Mouse (Mus musculus) CH12.LX (cell line): ENCODE measurements at regions not wholly inside any gene's neighbourhood (a gene's known extent, or its start where the extent isn't known, plus 50 kb on each side); places are given as distances from the start of the nearest gene placed in this dataset.

Source experiments
- DNase-seq: peaks from one replicate; pipeline ENCODE4 v3.0.0-alpha.2; 2013; ENCODE audit errors: extremely low read depth
- H3K27ac ChIP-seq: 2 replicates; pipeline ENCODE4 v1.5.1; 2012; ENCODE audit warnings: low read depth, mild to moderate bottlenecking, control low read depth, moderate library complexity; ENCODE audit not compliant: insufficient read depth
- H3K27me3 ChIP-seq: replicated peaks from 2 replicates; pipeline ENCODE3; 2012; ENCODE audit warnings: inconsistent platforms
- H3K36me3 ChIP-seq, 2 experiments: replicated peaks in 1 of 2; 2 replicates each; pipeline versions ENCODE3 to v1.6.1; 2012; ENCODE audit warnings: inconsistent platforms in 1 of 2, low read length in 1 of 2, mild to moderate bottlenecking in 1 of 2, mixed read lengths in 1 of 2, moderate library complexity in 1 of 2; ENCODE audit not compliant: control insufficient read depth in 1 of 2, insufficient read depth in 1 of 2
- H3K4me1 ChIP-seq, 2 experiments: 2 replicates each; pipeline ENCODE4 v1.6.1; 2012; ENCODE audit warnings: inconsistent platforms in 1 of 2, moderate library complexity in 1 of 2; ENCODE audit not compliant: insufficient read depth in 2 of 2, control insufficient read depth in 1 of 2
- H3K4me2 ChIP-seq: 2 replicates; pipeline ENCODE4 v1.6.1; 2012; ENCODE audit warnings: low read depth, mild to moderate bottlenecking, control low read depth; ENCODE audit not compliant: poor library complexity, insufficient read depth, severe bottlenecking
- H3K4me3 ChIP-seq, 3 experiments: fragments of 150-350 bp in 1 of 3; sonication (generic) in 1 of 3; replicated peaks in 1 of 3; 2 replicates each; pipeline versions ENCODE3 to v1.5.1; 2011 to 2012; ENCODE audit warnings: low read depth in 2 of 3, low read length in 2 of 3, mild to moderate bottlenecking in 2 of 3, moderate library complexity in 2 of 3, control low read depth in 1 of 3, improper control_type of control experiment in 1 of 3, inconsistent platforms in 1 of 3, mixed read lengths in 1 of 3; ENCODE audit not compliant: poor library complexity in 1 of 3
- H3K79me2 ChIP-seq: replicated peaks from 2 replicates; pipeline ENCODE4 v1.6.1; 2012; ENCODE audit warnings: mild to moderate bottlenecking, moderate library complexity; ENCODE audit not compliant: control insufficient read depth, poor library complexity, insufficient read depth, severe bottlenecking; ENCODE audit errors: extremely low read depth
- H3K9ac ChIP-seq: 2 replicates; pipeline ENCODE4 v1.6.1; 2012; ENCODE audit warnings: low read depth, mild to moderate bottlenecking, control low read depth, moderate library complexity; ENCODE audit not compliant: insufficient read depth
- H3K9me3 ChIP-seq: replicated peaks from 2 replicates; pipeline ENCODE3; 2012; ENCODE audit warnings: low read length, inconsistent platforms, mixed read lengths
- BHLHE40 ChIP-seq: IDR thresholded peaks from 2 replicates; pipeline ENCODE4 v1.6.1; 2011; ENCODE audit warnings: mild to moderate bottlenecking, low read depth, low read length, improper control_type of control experiment
- CHD1 ChIP-seq: IDR thresholded peaks from 2 replicates; pipeline ENCODE4 v1.6.1; 2012; ENCODE audit warnings: low read depth, low read length, improper control_type of control experiment, inconsistent platforms
- CHD2 ChIP-seq: IDR thresholded peaks from 2 replicates; pipeline ENCODE4 v1.6.1; 2011; ENCODE audit warnings: low read length, improper control_type of control experiment
- CTCF ChIP-seq, 2 experiments: IDR thresholded peaks in 1 of 2; conservative IDR thresholded peaks in 1 of 2; 2 replicates each; pipeline ENCODE4 v1.5.1; 2011 to 2012; ENCODE audit warnings: low read depth in 2 of 2, low read length in 2 of 2, improper control_type of control experiment in 1 of 2, inconsistent platforms in 1 of 2, mild to moderate bottlenecking in 1 of 2, moderate library complexity in 1 of 2
- ELF1 ChIP-seq: IDR thresholded peaks from 2 replicates; pipeline ENCODE4 v1.6.1; 2014; ENCODE audit warnings: low read depth, mild to moderate bottlenecking, inconsistent platforms, low read length, improper control_type of control experiment
- EP300 ChIP-seq: IDR thresholded peaks from 2 replicates; pipeline ENCODE4 v1.6.1; 2011; ENCODE audit warnings: low read length, improper control_type of control experiment
- ETS1 ChIP-seq: conservative IDR thresholded peaks from 2 replicates; pipeline ENCODE4 v1.6.1; 2012; ENCODE audit warnings: low read depth, mild to moderate bottlenecking, inconsistent platforms, low read length, improper control_type of control experiment, moderate library complexity
- JUN ChIP-seq: IDR thresholded peaks from 2 replicates; pipeline ENCODE4 v1.6.1; 2011; ENCODE audit warnings: low read depth, mild to moderate bottlenecking, low read length, improper control_type of control experiment, moderate library complexity; ENCODE audit not compliant: insufficient read depth
- JUND ChIP-seq: conservative IDR thresholded peaks from 2 replicates; pipeline ENCODE4 v1.6.1; 2011; ENCODE audit warnings: low read depth, low read length, improper control_type of control experiment
- MAFK ChIP-seq: IDR thresholded peaks from 2 replicates; pipeline ENCODE4 v1.6.1; 2011; ENCODE audit warnings: low read length, improper control_type of control experiment; ENCODE audit not compliant: insufficient replicate concordance
- MAX ChIP-seq: IDR thresholded peaks from 2 replicates; pipeline ENCODE4 v1.6.1; 2011; ENCODE audit warnings: low read length, improper control_type of control experiment
- MXI1 ChIP-seq: IDR thresholded peaks from 2 replicates; pipeline ENCODE4 v1.6.1; 2011; ENCODE audit warnings: mild to moderate bottlenecking, low read depth, low read length, improper control_type of control experiment
- POLR2A ChIP-seq: IDR thresholded peaks from 2 replicates; pipeline ENCODE4 v1.6.1; 2011; ENCODE audit warnings: low read depth, mild to moderate bottlenecking, improper control_type of control experiment, low read length
- POLR2AphosphoS2 ChIP-seq: IDR thresholded peaks from 2 replicates; pipeline ENCODE4 v1.6.1; 2011; ENCODE audit warnings: low read depth, low read length, improper control_type of control experiment
- RCOR1 ChIP-seq: conservative IDR thresholded peaks from 2 replicates; pipeline ENCODE4 v1.6.1; 2012; ENCODE audit warnings: low read depth, mild to moderate bottlenecking, inconsistent platforms, low read length, improper control_type of control experiment
- SIN3A ChIP-seq: IDR thresholded peaks from 2 replicates; pipeline ENCODE4 v1.6.1; 2012; ENCODE audit warnings: low read length, improper control_type of control experiment, inconsistent platforms
- SMC3 ChIP-seq: IDR thresholded peaks from 2 replicates; pipeline ENCODE4 v1.6.1; 2011; ENCODE audit warnings: low read depth, low read length, improper control_type of control experiment
- USF1 ChIP-seq: IDR thresholded peaks from 2 replicates; pipeline ENCODE4 v1.6.1; 2014; ENCODE audit warnings: low read depth, mild to moderate bottlenecking, inconsistent platforms, low read length, improper control_type of control experiment
- ZMIZ1 ChIP-seq: IDR thresholded peaks from 2 replicates; pipeline ENCODE4 v1.6.1; 2012; ENCODE audit warnings: low read depth, mild to moderate bottlenecking, inconsistent platforms, low read length, improper control_type of control experiment
- ZNF384 ChIP-seq: IDR thresholded peaks from 2 replicates; pipeline ENCODE4 v1.6.1; 2012; ENCODE audit warnings: low read depth, low read length, improper control_type of control experiment, inconsistent platforms
- dilution Hi-C: fragments of 300-500 bp; cut with MboI; formaldehyde crosslinking; loops from 2 replicates; pipeline ENCODE4 v1.14.3; 2020; ENCODE audit warnings: low sequenced_read_pairs; ENCODE audit not compliant: extremely low pct_unique_long_range_greater_than_20kb, extremely low pct_ligation_motif_present
- in situ Hi-C: fragments of 300-500 bp; cut with MboI; formaldehyde crosslinking; loops from 3 replicates; pipeline ENCODE4 v1.14.3; 2019; ENCODE audit warnings: low sequenced_read_pairs, low pct_ligation_motif_present, low pct_unique_long_range_greater_than_20kb, mixed read lengths

GRCm38 (mm10) chr14:120841311-120841710 is 69.7 kb upstream of the Ipo5 start:
- Histone ChIP-seq H3K36me3 (no peaks in the 10 kb centered on the region), H3K4me3 (peak overlapping the region in 1 of 3 experiments; percentile 13), H3K4me2 (peak overlapping the region; percentile 24), H3K79me2 (no peaks in the 10 kb centered on the region), H3K4me1 (peaks cover 9 to 19% of the 10 kb centered on the region in 2 experiments), H3K9ac (no peak overlapping the region), H3K27ac (no peak overlapping the region), H3K9me3 (no peaks in the 10 kb centered on the region), H3K27me3 (no peaks in the 10 kb centered on the region)
- no peak for TF ChIP-seq USF1
- TF ChIP-seq CHD1 = no peak
- TF ChIP-seq ETS1 = no peak
- no peak for TF ChIP-seq RCOR1
- dilution Hi-C loops = no loop called here
- in situ Hi-C loops = no loop called here
- DNase-seq = no peak

- TF ChIP-seq CTCF (conservative IDR thresholded peaks at IDR 0.05 in 1 of 2, IDR thresholded peaks at IDR 0.05 in 1 of 2; ENCODE audit: low read depth in 2 of 2, low read length in 2 of 2) (no peak), MXI1 (no peak), MAFK (no peak), SIN3A (no peak), ELF1 (no peak), POLR2A (no peak)
- Histone ChIP-seq H3K4me3 (no peak overlapping the region), H3K4me1 (peaks cover 15 to 45% of the 10 kb centered on the region in 2 experiments), H3K27me3 (no peaks in the 10 kb centered on the region), H3K27ac (no peak overlapping the region), H3K9ac (no peak overlapping the region), H3K9me3 (no peaks in the 10 kb centered on the region), H3K36me3 (no peaks in the 10 kb centered on the region), H3K4me2 (no peak overlapping the region), H3K79me2 (no peaks in the 10 kb centered on the region)
- dilution Hi-C loops = no loop called here
- in situ Hi-C loops = no loop called here
- DNase-seq = no peak
Observed at GRCm38 (mm10) chr14:120845172-120845571, 65.9 kb upstream of the Ipo5 start.

GRCm38 (mm10) chr14:120846073-120846850 is 64.8 kb upstream of the Ipo5 start:
- Histone ChIP-seq H3K4me3 (no peak overlapping the region), H3K79me2 (no peaks in the 10 kb centered on the region), H3K9me3 (no peaks in the 10 kb centered on the region), H3K4me2 (no peak overlapping the region), H3K27ac (no peak overlapping the region), H3K27me3 (no peaks in the 10 kb centered on the region), H3K36me3 (no peaks in the 10 kb centered on the region), H3K4me1 (peaks cover 15 to 51% of the 10 kb centered on the region in 2 experiments), H3K9ac (no peak overlapping the region)
- DNase-seq = peak; percentile 56
- in situ Hi-C loops (no loop called here), dilution Hi-C loops (no loop called here)
- TF ChIP-seq JUND (no peak), MAX (no peak), EP300 (no peak), ZNF384 (no peak), SMC3 (no peak), POLR2AphosphoS2 (no peak), ZMIZ1 (no peak), BHLHE40 (no peak), USF1 (no peak), CHD2 (no peak), CTCF (conservative IDR thresholded peaks at IDR 0.05 in 1 of 2, IDR thresholded peaks at IDR 0.05 in 1 of 2; ENCODE audit: low read depth in 2 of 2, low read length in 2 of 2) (no peak), JUN (no peak)
- TF ChIP-seq, all 38 proteins: peak for 0
